Mouse (Mus musculus) layer of hippocampus, adult 8-10 months (tissue): ENCODE results near the gene Gm8797. TPM values are rescaled to one million over a fixed set of nuclear protein-coding genes. Genes with fewer than 3 reads are reported as not detected.
"Not testable (repeated sequence)": the region's sequence is repeated elsewhere in the genome, so short reads cannot be mapped to it uniquely, and the experiment has no call there.

ENCODE experiments used
- DNase-seq, 2 experiments: peaks; one replicate each; pipeline ENCODE4 v3.0.0; 2022; ENCODE audit warnings: low spot score in 2 of 2
- total RNA-seq, 4 experiments: library from RNA; stranded (reverse); gene quantifications; 2 replicates each; pipeline ENCODE4 v1.2.4; 2022

Gm8797 gene
- total RNA-seq = 10 to 100 TPM in 2 of 4 experiments, 1 to 10 TPM in 2; 5.2 to 15.6 (median 8.6) TPM

DNA sequence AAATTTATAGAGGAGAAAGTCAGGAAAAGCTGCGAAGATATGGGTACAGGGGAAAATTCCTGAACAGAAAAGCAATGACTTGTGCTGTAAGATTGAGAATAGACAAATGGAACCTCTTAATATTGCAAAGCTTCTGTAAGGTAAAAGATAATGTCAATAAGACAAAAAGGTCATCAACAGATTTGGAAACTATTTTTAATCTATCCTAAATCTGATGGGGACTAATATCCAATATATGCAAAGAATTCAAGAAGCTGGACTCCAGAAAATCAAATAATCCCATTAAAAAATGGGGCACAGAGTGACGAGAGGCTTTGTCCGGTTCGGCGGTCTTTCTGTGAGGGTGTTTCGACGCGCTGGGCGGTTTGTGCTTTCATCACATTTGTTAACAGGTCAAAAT lies at the start of gene Gm8797:
TSS of gene Gm8797 (plus strand) at position 301 of the 400 bp plus-strand sequence.
- not testable (repeated sequence) for DNase-seq

DNA sequence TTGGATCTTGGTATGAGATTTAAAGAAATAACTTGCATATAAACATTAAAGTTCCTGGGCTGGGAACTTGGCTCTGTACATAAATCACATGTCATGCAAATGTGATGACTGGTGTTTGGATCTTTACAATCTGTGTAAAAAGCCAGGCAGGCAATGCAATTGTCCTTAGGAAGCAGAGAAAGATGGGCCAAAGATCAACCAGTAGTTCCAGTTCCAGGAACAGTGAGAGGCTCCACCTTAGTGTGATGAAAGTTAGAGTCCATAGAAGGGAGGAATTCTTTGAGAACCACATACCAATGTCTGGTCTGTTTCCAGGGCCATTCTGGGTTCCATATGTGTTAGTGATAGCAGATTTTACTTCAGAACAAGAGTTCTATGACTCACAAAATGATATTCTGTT lies 36.1 kb upstream of the Gm8797 start:
- no peak for DNase-seq

DNA sequence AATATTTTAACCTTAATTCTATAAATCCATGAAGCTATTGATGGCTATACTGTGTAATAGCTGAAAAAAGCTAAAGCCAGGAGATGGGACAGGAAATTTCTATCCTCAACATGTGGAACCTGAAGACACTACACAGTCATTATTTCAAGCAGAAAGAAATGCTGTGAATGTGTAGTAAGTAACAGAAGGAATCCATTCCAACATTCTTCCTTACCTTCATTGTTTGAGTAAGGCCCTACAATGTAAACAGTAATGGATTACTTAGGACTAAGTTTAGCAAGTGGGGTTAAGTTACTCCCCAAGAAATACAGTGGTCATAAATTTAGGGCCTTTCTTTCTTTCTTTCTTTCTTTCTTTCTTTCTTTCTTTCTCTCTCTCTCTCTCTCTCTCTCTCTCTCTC lies 17.7 kb upstream of the Gm8797 start:
- DNase-seq = no peak

DNA sequence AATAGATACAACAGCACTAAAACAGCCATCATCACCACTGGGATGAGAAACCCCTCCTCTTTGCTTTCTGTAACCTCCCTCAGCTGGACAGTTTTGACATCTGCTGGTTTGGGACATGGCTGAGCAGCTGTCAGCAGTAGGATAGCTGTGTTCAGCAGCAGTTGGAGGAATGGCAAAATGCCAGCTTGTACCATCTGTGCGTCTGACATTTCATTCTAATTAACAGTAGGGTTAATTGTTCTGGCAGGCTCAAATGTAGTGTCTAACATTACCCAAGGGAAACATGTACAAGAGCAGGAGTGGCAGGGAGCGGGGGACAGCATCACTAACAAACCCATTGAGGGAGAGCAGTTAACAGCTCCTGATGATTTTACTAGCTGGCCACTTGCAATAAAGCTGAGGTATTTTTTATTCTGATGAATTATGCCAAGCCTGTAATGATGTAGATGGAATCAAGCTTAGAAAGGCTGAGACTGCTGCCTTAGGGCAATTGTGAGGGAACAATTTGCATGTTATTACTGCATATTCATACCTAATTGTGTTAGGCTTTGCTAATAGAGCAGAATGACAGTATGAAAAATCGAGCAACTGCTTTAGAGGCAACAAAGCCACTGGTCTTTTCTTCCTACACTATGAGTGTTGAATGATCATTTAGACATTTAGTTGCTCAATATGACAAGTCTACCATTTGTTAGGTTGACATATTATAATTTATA lies 4.3 kb downstream of the Gm8797 start:
- peak; percentile 44 to 67 for DNase-seq

DNA sequence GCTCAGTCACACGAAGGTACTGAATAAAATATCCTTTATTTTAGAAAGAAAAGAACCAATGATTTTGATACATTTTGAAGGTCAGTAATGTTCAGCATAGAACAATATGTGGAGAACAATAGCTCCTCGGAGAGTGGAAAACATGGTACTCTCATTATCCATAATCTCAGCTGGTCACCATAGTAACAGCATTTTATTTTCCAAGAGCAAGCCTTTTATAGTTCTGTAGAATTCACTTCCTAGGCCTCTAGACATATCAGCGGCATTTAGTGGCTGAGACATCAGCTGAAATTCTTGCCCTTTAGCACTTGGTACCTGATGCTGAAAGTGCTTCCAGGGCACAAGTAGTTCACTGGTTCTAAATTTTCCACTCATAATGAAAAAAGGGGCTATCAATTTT lies 15.7 kb downstream of the Gm8797 start:
- DNase-seq = no peak

DNA sequence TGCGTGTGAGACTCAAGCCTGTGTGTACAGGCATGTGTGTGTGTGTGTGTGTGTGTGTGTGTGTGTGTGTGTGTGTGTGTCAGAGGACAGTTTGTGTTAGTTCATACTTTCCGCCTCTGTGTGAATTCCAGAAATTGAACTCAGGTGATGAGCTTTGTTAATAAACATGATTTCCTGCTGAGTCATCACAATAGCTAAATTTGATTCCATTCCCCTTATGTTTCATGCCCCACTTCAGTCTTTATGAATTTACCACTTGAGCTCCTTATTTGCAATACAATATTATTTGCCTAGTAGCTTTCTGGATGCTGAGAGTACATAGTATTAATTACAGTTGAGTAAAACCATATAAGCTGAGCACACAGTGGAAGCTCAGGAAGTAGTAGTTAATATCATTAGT lies 26.3 kb downstream of the Gm8797 start:
- no peak for DNase-seq
